Mouse (Mus musculus): ENCODE measurements around the gene Cfl2.

Gene Cfl2

GRCm38 (mm10) chr12:54830574-54830973 lies 32.1 kb downstream of the Cfl2 start:
- DNase-seq (ENCODE audit: low spot score) = peak; percentile 80

DNA sequence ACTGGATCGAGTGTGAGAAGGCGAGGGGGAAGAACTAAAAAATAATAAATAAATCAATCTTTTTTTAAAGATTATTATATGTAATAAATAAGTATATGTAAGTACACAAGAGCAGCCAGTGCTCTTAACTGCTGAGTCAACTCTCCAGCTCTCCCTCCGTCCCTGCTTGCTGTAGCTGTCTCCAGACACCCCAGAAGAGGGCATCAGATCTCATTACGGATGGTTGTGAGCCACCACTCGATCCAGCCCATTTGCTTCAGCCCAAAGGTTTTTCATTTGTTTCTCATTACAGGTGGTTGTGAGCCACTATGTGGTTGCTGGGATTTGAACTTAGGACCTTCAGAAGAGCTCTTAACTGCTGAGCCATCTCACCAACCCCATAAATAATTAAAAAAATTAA lies 32.8 kb downstream of the Cfl2 start:
- no peak for DNase-seq (ENCODE audit: low spot score)

GRCm38 (mm10) chr12:54828043-54828442 lies 34.6 kb downstream of the Cfl2 start:
- DNase-seq (ENCODE audit: low spot score) = no peak

DNA sequence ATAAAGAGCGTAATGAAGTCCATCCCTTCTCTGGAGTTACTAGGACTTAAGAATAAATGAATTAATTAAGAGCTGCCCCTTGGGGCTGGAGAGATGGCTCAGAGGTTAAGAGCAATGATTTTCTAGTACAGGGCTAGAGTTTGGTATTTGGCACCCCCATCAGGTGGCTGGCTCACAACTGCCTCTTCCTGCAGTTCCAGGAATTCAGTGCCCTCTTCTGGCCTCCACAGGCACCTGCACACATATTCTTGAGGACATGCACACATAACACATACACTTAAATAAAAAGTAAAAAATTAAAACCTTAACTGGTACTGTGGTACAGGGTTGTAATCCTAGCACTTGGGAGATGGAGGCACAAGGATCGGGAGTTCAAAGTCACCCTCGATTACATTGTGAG lies 37.5 kb downstream of the Cfl2 start:
- no peak for DNase-seq (ENCODE audit: low spot score)

GRCm38 (mm10) chr12:54822836-54823426 lies 39.7 kb downstream of the Cfl2 start:
- no peak for DNase-seq (ENCODE audit: low spot score)

DNA sequence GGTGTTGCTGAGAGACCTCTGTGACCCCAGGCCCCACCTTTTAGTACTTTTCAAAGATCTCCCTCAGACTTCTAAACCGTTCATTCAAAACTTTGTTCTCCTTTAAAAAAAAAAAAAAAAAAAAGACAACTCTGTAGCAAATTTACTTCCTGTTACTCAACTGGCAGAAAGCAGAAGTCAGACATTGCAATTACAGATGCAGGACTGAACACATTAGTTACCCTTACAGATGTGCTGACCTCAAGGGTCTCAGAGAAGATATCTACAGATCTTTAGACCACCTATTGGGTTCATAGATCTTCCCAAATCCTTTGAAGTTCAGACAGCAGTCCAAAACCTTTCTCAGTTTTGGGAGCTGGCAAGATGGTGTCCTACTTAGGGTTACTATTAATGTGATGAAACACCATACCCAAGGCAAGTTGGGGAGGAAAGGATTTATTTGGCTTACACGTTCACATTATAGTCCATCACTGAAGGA lies 42.0 kb downstream of the Cfl2 start:
- no peak for DNase-seq (ENCODE audit: low spot score)

- DNase-seq (ENCODE audit: low spot score) = no peak
Observed at GRCm38 (mm10) chr12:54819181-54819935, 43.3 kb downstream of the Cfl2 start.

- DNase-seq (ENCODE audit: low spot score) = peak; percentile 52
Observed at GRCm38 (mm10) chr12:54810142-54810541, 52.5 kb downstream of the Cfl2 start.

All from MN1 (cell line).